24 mouse cellular contexts compared by ENCODE assay signal in genomic region chr8:80959588-80960268, GRCm38 (mm10). TPM values are rescaled to one million over a fixed set of nuclear protein-coding genes. Genes with fewer than 3 reads are reported as not detected.
DNase-seq lines count a peak whose midpoint lies in the region; ATAC-seq and TF ChIP-seq lines count a peak whose summit lies in the region.
"Had no signal": no experiment of that assay in that cellular context is flagged by ENCODE, and none has a peak within 500 bp of the region (broad histone marks: within the 10 kb centered on the region; RNA-seq: fewer than 3 reads in every experiment).

No protein-coding gene starts in this region.

- no peaks in the 10 kb centered on the region for H3K27me3 ChIP-seq in embryonic facial prominence, embryonic 15.5 days
- H3K27me3 ChIP-seq in embryonic facial prominence, embryonic 10.5 days (replicated peaks; ENCODE audit: low read depth, poor library complexity, severe bottlenecking) = no peaks in the 10 kb centered on the region
- H3K27me3 ChIP-seq in kidney, embryonic 15.5 days = no peaks in the 10 kb centered on the region
- H3K27me3 ChIP-seq in kidney, adult 2 months (replicated peaks; ENCODE audit: control insufficient read depth, insufficient read depth, low read length) = no peaks in the 10 kb centered on the region
- H3K27me3 ChIP-seq in liver, embryonic 13.5 days = no peaks in the 10 kb centered on the region
- H3K27me3 ChIP-seq in liver, embryonic 11.5 days (replicated peaks; ENCODE audit: control insufficient read depth, insufficient read depth, low read length) = no peaks in the 10 kb centered on the region
- no peaks in the 10 kb centered on the region for H3K27me3 ChIP-seq in MEL (ENCODE audit: control insufficient read depth in 1 of 2, insufficient read depth in 2 of 2, low read length in 2 of 2)
- H3K27me3 ChIP-seq: hindbrain, embryonic 12.5 days; Patski had no signal

- no peak for TF ChIP-seq CTCF in kidney, adult 2 months (conservative IDR thresholded peaks at IDR 0.05; ENCODE audit: insufficient read depth, insufficient read length, low read depth, low read length)
- TF ChIP-seq CTCF in MEL (IDR thresholded peaks at IDR 0.05 in 2 of 3, conservative IDR thresholded peaks at IDR 0.05 in 1 of 3; ENCODE audit: control insufficient read depth in 1 of 3, insufficient read depth in 1 of 3, low read depth in 2 of 3, low read length in 3 of 3, poor library complexity in 1 of 3, severe bottlenecking in 1 of 3) = no peak

- no peak overlapping the region for H3K27ac ChIP-seq in embryonic facial prominence, embryonic 15.5 days (replicated peaks)
- no peak overlapping the region for H3K27ac ChIP-seq in embryonic facial prominence, embryonic 10.5 days (replicated peaks)
- H3K27ac ChIP-seq in kidney, embryonic 15.5 days = peak overlapping the region; percentile 37; the same call in 1 of the 2 replicates
- H3K27ac ChIP-seq in kidney, adult 2 months (ENCODE audit: insufficient read depth, low read depth, low read length) = no peak overlapping the region
- H3K27ac ChIP-seq in liver, embryonic 13.5 days = 0 out of 2 replicates have a peak overlapping the region, but pooled peaks have one; percentile 9
- no peak overlapping the region for H3K27ac ChIP-seq in liver, embryonic 11.5 days (ENCODE audit: low read depth, low read length)
- peak overlapping the region; percentile 20; the same call in 1 of the 2 replicates for H3K27ac ChIP-seq in MEL (ENCODE audit: control insufficient read depth, low read depth, low read length)
- H3K27ac ChIP-seq: hindbrain, embryonic 12.5 days had no signal

- no peak for TF ChIP-seq RAD21 in MEL (IDR thresholded peaks at IDR 0.05; ENCODE audit: low read depth, low read length)

- no peak overlapping the region for H3K4me3 ChIP-seq in embryonic facial prominence, embryonic 15.5 days (replicated peaks)
- H3K4me3 ChIP-seq in embryonic facial prominence, embryonic 10.5 days = no peak overlapping the region
- H3K4me3 ChIP-seq in kidney, embryonic 15.5 days (replicated peaks) = no peak overlapping the region
- H3K4me3 ChIP-seq in kidney, adult 2 months (ENCODE audit: insufficient read depth, low read depth, low read length) = no peak overlapping the region
- no peak overlapping the region for H3K4me3 ChIP-seq in liver, embryonic 13.5 days (replicated peaks)
- no peak overlapping the region for H3K4me3 ChIP-seq in liver, embryonic 11.5 days (ENCODE audit: low read depth, low read length)
- H3K4me3 ChIP-seq in MEL (ENCODE audit: control insufficient read depth in 1 of 2, insufficient read depth in 1 of 2, low read depth in 2 of 2, low read length in 2 of 2) = peak overlapping the region; percentile 19 to 43
- H3K4me3 ChIP-seq: erythroblast, embryonic 14.5 days; hindbrain, embryonic 12.5 days had no signal

- no peak for DNase-seq in embryonic facial prominence, embryonic 10.5 days (ENCODE audit: low spot score)
- DNase-seq in kidney, adult 2 months = no peak
- DNase-seq in liver, embryonic 13.5 days = no peak
- no peak for DNase-seq in liver, embryonic 11.5 days (ENCODE audit: low spot score)
- peak; percentile 84 for DNase-seq in MEL (ENCODE audit: low read depth, low spot score)
- DNase-seq in T-cell, adult 2 months (ENCODE audit: low spot score) = no peak
- DNase-seq: adrenal gland, adult 2 months; adrenal gland, postnatal 25 days; B cell, adult 2 months; cerebellum, adult 18-20 months; cerebellum, adult 9-11 months; cerebellum, postnatal 36 days; gastrocnemius, postnatal 14 days; heart, postnatal 10 days; heart, postnatal 4 days had no signal

- no peak for TF ChIP-seq POLR2A in kidney, adult 2 months (IDR thresholded peaks at IDR 0.05; ENCODE audit: low read depth, low read length)
- TF ChIP-seq POLR2A in MEL (IDR thresholded peaks at IDR 0.05; ENCODE audit: control insufficient read depth in 1 of 2, insufficient read depth in 1 of 2, low read depth in 1 of 2, low read length in 2 of 2, poor library complexity in 1 of 2) = no peak

- 71% methylated on average over 9 of the region's 9 CpGs for WGBS in embryonic facial prominence, embryonic 15.5 days
- 78% methylated on average over 9 of the region's 9 CpGs for WGBS in embryonic facial prominence, embryonic 10.5 days
- 47% methylated on average over 9 of the region's 9 CpGs for WGBS in kidney, embryonic 15.5 days
- WGBS in kidney, adult 2 months = 72% methylated on average over 9 of the region's 9 CpGs
- WGBS in liver, embryonic 13.5 days (ENCODE audit: insufficient replicate concordance) = 68% methylated on average over 9 of the region's 9 CpGs
- WGBS in liver, embryonic 11.5 days = 77% methylated on average over 9 of the region's 9 CpGs

- H3K9me3 ChIP-seq in embryonic facial prominence, embryonic 15.5 days (replicated peaks) = peaks cover 8% of the 10 kb centered on the region; the same call in 1 of the 2 replicates
- H3K9me3 ChIP-seq in embryonic facial prominence, embryonic 10.5 days = peaks cover 8% of the 10 kb centered on the region
- H3K9me3 ChIP-seq in kidney, embryonic 15.5 days (replicated peaks) = peaks cover 9% of the 10 kb centered on the region; the same call in 1 of the 2 replicates
- H3K9me3 ChIP-seq in liver, embryonic 13.5 days (replicated peaks) = no peaks in the 10 kb centered on the region
- H3K9me3 ChIP-seq in liver, embryonic 11.5 days (ENCODE audit: control insufficient read depth, low read length) = peaks cover 2% of the 10 kb centered on the region; the same call in 1 of the 2 replicates
- H3K9me3 ChIP-seq in MEL (replicated peaks; ENCODE audit: insufficient read depth, low read length) = no peaks in the 10 kb centered on the region
- H3K9me3 ChIP-seq: G1E had no signal

- H3K9ac ChIP-seq in embryonic facial prominence, embryonic 15.5 days = no peak overlapping the region
- no peak overlapping the region for H3K9ac ChIP-seq in kidney, embryonic 15.5 days
- H3K9ac ChIP-seq in liver, embryonic 13.5 days = no peak overlapping the region
- H3K9ac ChIP-seq in liver, embryonic 11.5 days (ENCODE audit: low read depth, low read length) = no peak overlapping the region
- no peak overlapping the region; the same call in 1 of the 2 replicates for H3K9ac ChIP-seq in MEL (ENCODE audit: control insufficient read depth, low read depth, low read length, poor library complexity, severe bottlenecking)
- H3K9ac ChIP-seq: hindbrain, embryonic 12.5 days had no signal

- H3K4me1 ChIP-seq in embryonic facial prominence, embryonic 15.5 days = no peaks in the 10 kb centered on the region
- H3K4me1 ChIP-seq in embryonic facial prominence, embryonic 10.5 days = peaks cover 6% of the 10 kb centered on the region; the same call in 1 of the 2 replicates
- peaks cover 16% of the 10 kb centered on the region; the same call in 1 of the 2 replicates for H3K4me1 ChIP-seq in kidney, embryonic 15.5 days
- no peaks in the 10 kb centered on the region for H3K4me1 ChIP-seq in kidney, adult 2 months (ENCODE audit: control insufficient read depth, insufficient read depth, low read length)
- H3K4me1 ChIP-seq in liver, embryonic 13.5 days (replicated peaks) = no peaks in the 10 kb centered on the region
- H3K4me1 ChIP-seq in liver, embryonic 11.5 days (replicated peaks; ENCODE audit: control insufficient read depth, insufficient read depth, low read length) = no peaks in the 10 kb centered on the region
- H3K4me1 ChIP-seq in MEL (ENCODE audit: control insufficient read depth in 1 of 2, insufficient read depth in 2 of 2, low read length in 2 of 2) = peaks cover 10 to 20% of the 10 kb centered on the region in 2 experiments
- H3K4me1 ChIP-seq: hindbrain, embryonic 12.5 days had no signal

- no peak overlapping the region for H3K4me2 ChIP-seq in embryonic facial prominence, embryonic 15.5 days (replicated peaks)
- H3K4me2 ChIP-seq in kidney, embryonic 15.5 days = 0 out of 2 replicates have a peak overlapping the region, but pooled peaks have one; percentile 14
- no peak overlapping the region for H3K4me2 ChIP-seq in liver, embryonic 13.5 days
- H3K4me2 ChIP-seq in liver, embryonic 11.5 days = no peak overlapping the region
- H3K4me2 ChIP-seq: hindbrain, embryonic 12.5 days had no signal

- no peaks in the 10 kb centered on the region for H3K79me2 ChIP-seq in MEL (ENCODE audit: control insufficient read depth, insufficient read depth, low read length, poor library complexity)

- H3K36me3 ChIP-seq in embryonic facial prominence, embryonic 15.5 days = no peaks in the 10 kb centered on the region
- H3K36me3 ChIP-seq in embryonic facial prominence, embryonic 10.5 days (replicated peaks) = no peaks in the 10 kb centered on the region
- H3K36me3 ChIP-seq in kidney, embryonic 15.5 days = no peaks in the 10 kb centered on the region
- H3K36me3 ChIP-seq in kidney, adult 2 months (ENCODE audit: control insufficient read depth, insufficient read depth, low read length) = no peaks in the 10 kb centered on the region
- no peaks in the 10 kb centered on the region for H3K36me3 ChIP-seq in liver, embryonic 13.5 days
- H3K36me3 ChIP-seq in liver, embryonic 11.5 days (ENCODE audit: control insufficient read depth, insufficient read depth, low read length) = no peaks in the 10 kb centered on the region
- H3K36me3 ChIP-seq in MEL (ENCODE audit: control insufficient read depth in 1 of 2, insufficient read depth in 2 of 2, low read length in 2 of 2) = peaks cover 0 to 21% of the 10 kb centered on the region in 2 experiments; a peak in 2 of 4 replicates
- H3K36me3 ChIP-seq: G1E; hindbrain, embryonic 12.5 days had no signal

- peak; percentile 87 to 89 for TF ChIP-seq EP300 in MEL (IDR thresholded peaks at IDR 0.05; ENCODE audit: low read depth in 1 of 2, low read length in 2 of 2)

- 0 out of 2 replicates have a peak, but pooled peaks have one; percentile 34 for ATAC-seq in embryonic facial prominence, embryonic 15.5 days (ENCODE audit: insufficient number of reproducible peaks, low FRiP score, low TSS enrichment, low read depth)
- peak; percentile 55; the same call in 1 of the 2 replicates for ATAC-seq in kidney, embryonic 15.5 days (replicated peaks; ENCODE audit: low FRiP score)
- no peak for ATAC-seq in liver, embryonic 13.5 days (ENCODE audit: low read depth)
- ATAC-seq in liver, embryonic 11.5 days (replicated peaks; ENCODE audit: low FRiP score) = no peak
- ATAC-seq: CD4-positive, CD25-positive, alpha-beta regulatory T cell, adult 4 months; forebrain, embryonic 16.5 days; hindbrain, embryonic 16.5 days; Patski had no signal

TF ChIP-seq in MEL, 35 proteins besides CTCF, POLR2A, EP300 and RAD21 (continues in another document):
- no peak for TF ChIP-seq MAZ (IDR thresholded peaks at IDR 0.05; ENCODE audit: low read depth, low read length)

RNA-seq across cellular contexts. Expression of gene Usp38, which starts 55.0 kb away (rescaled TPM):
- polyA plus RNA-seq in embryonic facial prominence, embryonic 15.5 days (2015; fragmentation: Nextera tagmentation; extraction: Ambion mirVana) = 18.0 and 18.3 TPM in 2 replicates
- 24.3 and 24.9 TPM in 2 replicates for polyA plus RNA-seq in embryonic facial prominence, embryonic 10.5 days (2016; fragmentation: Nextera tagmentation; extraction: Ambion mirVana)
- polyA plus RNA-seq in kidney, embryonic 15.5 days (2015; fragmentation: Nextera tagmentation; extraction: Ambion mirVana) = 18.3 and 20.0 TPM in 2 replicates
- 6.4 and 7.4 TPM in 2 replicates for polyA plus RNA-seq in kidney, adult 2 months (2012; rRNA removed)
- polyA plus RNA-seq in liver, embryonic 13.5 days (2015; fragmentation: Nextera tagmentation; extraction: Ambion mirVana) = 10.2 and 12.7 TPM in 2 replicates
- 22.3 and 28.1 TPM in 2 replicates for polyA plus RNA-seq in liver, embryonic 11.5 days (2014; fragmentation: Nextera tagmentation; extraction: Ambion mirVana)
- 27.5 and 32.3 TPM in 2 replicates for total RNA-seq in MEL (2012; rRNA removed)
- 10 to 100 TPM in 1 of 2 experiments, not detected in 1; 22.6 TPM for polyA plus RNA-seq in MEL (2012; ENCODE audit: insufficient read depth in 1 of 2, insufficient read length in 2 of 2, low read depth in 1 of 2, low replicate concordance in 2 of 2, missing spikeins in 1 of 2)

Comparison
In these comparisons a context has a peak if more than half of its experiments do, and no peak if none do; other contexts are left out.
1. H3K27ac ChIP-seq: peak in kidney, embryonic 15.5 days (single experiment), liver, embryonic 13.5 days (single experiment) and MEL (single experiment); none in embryonic facial prominence, embryonic 15.5 days (single experiment), embryonic facial prominence, embryonic 10.5 days (single experiment), kidney, adult 2 months (single experiment) and liver, embryonic 11.5 days (single experiment).
2. ATAC-seq: peak in embryonic facial prominence, embryonic 15.5 days (single experiment) and kidney, embryonic 15.5 days (single experiment); none in liver, embryonic 13.5 days (single experiment) and liver, embryonic 11.5 days (single experiment).
3. H3K4me3 ChIP-seq: peak in MEL (2 of 2); none in embryonic facial prominence, embryonic 15.5 days (single experiment), embryonic facial prominence, embryonic 10.5 days (single experiment), kidney, embryonic 15.5 days (single experiment), kidney, adult 2 months (single experiment), liver, embryonic 13.5 days (single experiment) and liver, embryonic 11.5 days (single experiment).